Mouse (Mus musculus): Measurements from ENCODE around the gene Ksr2.

- TF ChIP-seq CTCF (IDR thresholded peaks at IDR 0.05; ENCODE audit: low read depth, low read length) = no peak
- no peak for TF ChIP-seq GATA1 (IDR thresholded peaks at IDR 0.05; ENCODE audit: borderline replicate concordance, low read length)
- no peak for TF ChIP-seq TAL1 (conservative IDR thresholded peaks at IDR 0.05; ENCODE audit: low read depth, low read length)
Observed at GRCm38 (mm10) chr5:117688738-117689137, 274.9 kb downstream of the Ksr2 start.

Measured in G1E (cell line).